Mouse (Mus musculus) limb, embryonic 12.5 days (tissue): ENCODE measurements around the gene Hoxa13. TPM values are rescaled to one million over a fixed set of nuclear protein-coding genes. Genes with fewer than 3 reads are reported as not detected.
A peak's percentile ranks its signal among the peaks of the same experiment; 100 is the strongest.

Experiments used
- ATAC-seq: fragments of 200-750 bp; cut with Nextera tagmentation; 2 replicates; pipeline ENCODE4 v1.8.0; 2017; ENCODE audit warnings: low read depth, moderate TSS enrichment; ENCODE audit not compliant: insufficient number of reproducible peaks, insufficient read depth, low FRiP score, low TSS enrichment
- H3K27ac ChIP-seq: fragments of 300-500 bp; sonication (generic); 2 replicates; pipeline ENCODE4 v1.5.1; 2016; ENCODE audit warnings: mild to moderate bottlenecking, moderate library complexity
- H3K27me3 ChIP-seq: fragments of 300-500 bp; sonication (generic); 2 replicates; pipeline ENCODE4 v1.6.1; 2016; ENCODE audit warnings: mild to moderate bottlenecking, moderate library complexity
- H3K36me3 ChIP-seq: fragments of 300-500 bp; sonication (generic); 2 replicates; pipeline ENCODE4 v1.6.1; 2016; ENCODE audit warnings: mild to moderate bottlenecking, moderate library complexity
- H3K4me1 ChIP-seq: fragments of 300-500 bp; sonication (generic); replicated peaks from 2 replicates; pipeline ENCODE4 v1.6.1; 2016
- H3K4me2 ChIP-seq: fragments of 300-500 bp; sonication (generic); 2 replicates; pipeline ENCODE4 v1.6.1; 2016; ENCODE audit warnings: mild to moderate bottlenecking, moderate library complexity
- H3K4me3 ChIP-seq: fragments of 300-500 bp; sonication (generic); replicated peaks from 2 replicates; pipeline ENCODE4 v1.5.1; 2016; ENCODE audit warnings: mild to moderate bottlenecking
- H3K9ac ChIP-seq: fragments of 300-500 bp; sonication (generic); replicated peaks from 2 replicates; pipeline ENCODE4 v1.6.1; 2016; ENCODE audit warnings: mild to moderate bottlenecking, moderate library complexity
- H3K9me3 ChIP-seq: fragments of 300-500 bp; sonication (generic); 2 replicates; pipeline ENCODE4 v1.6.1; 2016; ENCODE audit warnings: mild to moderate bottlenecking, moderate library complexity
- WGBS: fragments of 180-500 bp; shearing (Covaris S2); methylation state at CpG from one replicate; pipeline ENCODE4 v1.1.7; 2016; 5-methylcytosine and 5-hydroxymethylcytosine counted together
- polyA plus RNA-seq: library from polyadenylated mRNA; unstranded; fragments of >200 nt; fragmentation: Nextera tagmentation; extraction: Ambion mirVana; gene quantifications from 2 replicates; pipeline ENCODE4 v1.2.1, GENCODE M21; 2016

The Hoxa13 gene
- polyA plus RNA-seq, 1 experiment from 2014 or later, result 34.1 TPM

- peaks cover 7% of the 10 kb centered on the region for H3K4me1 ChIP-seq
- no peaks in the 10 kb centered on the region for H3K9me3 ChIP-seq
- WGBS, result under 1% methylated on average over 26 of the region's 26 CpGs
- peak overlapping the region; percentile 96 for H3K4me2 ChIP-seq
- peak; percentile 27 for ATAC-seq
- peak overlapping the region; percentile 99 for H3K27ac ChIP-seq
- H3K4me3 ChIP-seq, result peak overlapping the region; percentile 89
- peaks cover 34% of the 10 kb centered on the region for H3K36me3 ChIP-seq
- H3K9ac ChIP-seq, result peak overlapping the region; percentile 100
- no peaks in the 10 kb centered on the region for H3K27me3 ChIP-seq
Measured at GRCm38 (mm10) chr6:52226569-52227257, 34.0 kb downstream of the Hoxa13 start.

- Histone ChIP-seq H3K9me3 (no peaks in the 10 kb centered on the region), H3K4me3 (peak overlapping the region; percentile 89), H3K9ac (peak overlapping the region; percentile 100), H3K27ac (peak overlapping the region; percentile 99), H3K36me3 (peaks cover 32% of the 10 kb centered on the region), H3K4me1 (peaks cover 13% of the 10 kb centered on the region), H3K4me2 (peak overlapping the region; percentile 96), H3K27me3 (no peaks in the 10 kb centered on the region)
- WGBS, result under 1% methylated on average over 66 of the region's 69 CpGs
- ATAC-seq, result peak; percentile 64
Measured at GRCm38 (mm10) chr6:52225612-52226568, 34.8 kb downstream of the Hoxa13 start.

- ATAC-seq, result no peak
- peak overlapping the region; percentile 99 for H3K27ac ChIP-seq
- H3K4me1 ChIP-seq, result peaks cover 21% of the 10 kb centered on the region
- WGBS, result under 1% methylated on average over 36 of the region's 36 CpGs
- H3K36me3 ChIP-seq, result peaks cover 27% of the 10 kb centered on the region
- H3K4me3 ChIP-seq, result peak overlapping the region; percentile 89
- H3K9ac ChIP-seq, result peak overlapping the region; percentile 100
- peak overlapping the region; percentile 96 for H3K4me2 ChIP-seq
- H3K9me3 ChIP-seq, result no peaks in the 10 kb centered on the region
- H3K27me3 ChIP-seq, result no peaks in the 10 kb centered on the region
Measured at GRCm38 (mm10) chr6:52224895-52225611, 35.6 kb downstream of the Hoxa13 start.

GRCm38 (mm10) chr6:52223939-52224760 is 36.5 kb downstream of the Hoxa13 start:
- Histone ChIP-seq H3K27ac (peak overlapping the region; percentile 99), H3K36me3 (peaks cover 20% of the 10 kb centered on the region), H3K9me3 (no peaks in the 10 kb centered on the region), H3K4me3 (peak overlapping the region; percentile 89), H3K9ac (peak overlapping the region; percentile 100), H3K27me3 (no peaks in the 10 kb centered on the region), H3K4me1 (peaks cover 29% of the 10 kb centered on the region), H3K4me2 (peak overlapping the region; percentile 96)
- no peak for ATAC-seq
- under 1% methylated on average over 24 of the region's 24 CpGs for WGBS

DNA sequence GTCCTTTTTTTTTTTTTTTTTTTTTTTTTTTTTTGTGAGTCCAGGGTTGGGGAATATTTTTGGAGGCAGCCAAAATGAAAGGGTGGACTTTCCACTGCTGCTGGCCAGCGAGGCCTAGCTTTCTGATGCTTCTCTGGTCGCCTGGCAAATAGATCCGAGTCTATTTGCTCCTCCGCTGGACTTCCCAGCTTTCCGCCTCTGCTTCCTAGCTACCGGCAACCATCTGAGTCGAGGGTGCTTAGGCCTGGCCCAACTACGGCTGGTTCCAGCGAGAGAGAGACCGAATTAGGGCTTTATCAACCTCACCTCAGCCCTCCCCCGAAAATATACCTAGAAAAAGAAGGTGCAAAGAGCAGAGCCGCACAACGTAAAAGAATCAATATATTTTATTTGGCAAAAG is 38.0 kb downstream of the Hoxa13 start:
- Histone ChIP-seq H3K27ac (peak overlapping the region; percentile 99), H3K36me3 (peaks cover 14% of the 10 kb centered on the region), H3K4me1 (peaks cover 44% of the 10 kb centered on the region), H3K4me3 (peak overlapping the region; percentile 89), H3K9ac (peak overlapping the region; percentile 100), H3K27me3 (no peaks in the 10 kb centered on the region; the same call in 1 of the 2 replicates), H3K9me3 (no peaks in the 10 kb centered on the region), H3K4me2 (peak overlapping the region; percentile 96)
- no peak for ATAC-seq
- WGBS, result 2% methylated on average over 13 of the region's 13 CpGs

GRCm38 (mm10) chr6:52221993-52222685 is 38.5 kb downstream of the Hoxa13 start:
- H3K27me3 ChIP-seq, result no peaks in the 10 kb centered on the region; the same call in 1 of the 2 replicates
- peak; percentile 34 for ATAC-seq
- H3K4me3 ChIP-seq, result peak overlapping the region; percentile 89

DNA sequence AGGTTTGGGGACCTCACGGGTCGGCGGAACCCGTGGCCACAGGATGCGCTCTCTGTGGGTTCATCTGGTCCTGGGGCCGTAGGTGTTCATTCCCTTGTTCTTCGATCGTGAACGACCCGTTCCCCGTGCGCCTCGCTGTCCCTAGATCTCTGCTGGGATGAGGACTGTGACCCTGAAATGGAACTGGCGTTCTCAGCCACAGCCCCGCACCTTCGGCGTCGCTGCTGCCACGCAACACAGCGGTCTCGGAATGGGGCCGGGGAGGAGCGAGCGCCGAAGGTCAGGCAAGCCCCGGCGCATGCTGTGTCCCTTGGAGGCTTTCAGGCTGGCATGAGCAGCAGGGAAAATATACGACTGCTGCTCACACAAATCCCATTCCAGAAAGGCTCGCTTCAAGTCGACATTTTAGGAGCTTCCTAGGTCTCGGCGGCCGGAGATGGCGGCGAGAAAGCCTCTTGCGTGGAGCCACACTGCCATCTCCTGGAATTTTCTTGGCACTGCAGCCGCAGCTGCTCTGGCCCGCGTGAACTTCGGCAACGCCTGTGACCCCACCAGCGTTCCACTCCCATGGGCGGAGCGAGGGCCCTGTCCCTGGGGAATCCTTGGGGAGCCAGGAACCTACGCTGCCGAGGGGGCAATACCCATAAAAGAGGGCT is 39.2 kb downstream of the Hoxa13 start, which contains the start of gene Hoxa7:
TSS of gene Hoxa7 (minus strand) at position 518 of the 656 bp plus-strand sequence.
- peak within 1 kb of the TSS; percentile 89 for H3K4me3 ChIP-seq
- peaks cover 14% of the 10 kb centered on the region for H3K36me3 ChIP-seq
- H3K27me3 ChIP-seq, result no peaks in the 10 kb centered on the region; the same call in 1 of the 2 replicates
- H3K4me2 ChIP-seq, result peak within 1 kb of the TSS; percentile 96
- H3K9ac ChIP-seq, result peak within 1 kb of the TSS; percentile 100
- peak within 1 kb of the TSS; percentile 99 for H3K27ac ChIP-seq
- under 1% methylated on average over 46 of the region's 46 CpGs for WGBS
- peaks cover 40% of the 10 kb centered on the region for H3K4me1 ChIP-seq
- ATAC-seq, result peak; percentile 38
- no peaks in the 10 kb centered on the region for H3K9me3 ChIP-seq

More at GRCm38 (mm10) chr6:52221993-52222685, 38.5 kb downstream of the Hoxa13 start:
- peaks cover 45% of the 10 kb centered on the region for H3K4me1 ChIP-seq
- H3K9me3 ChIP-seq, result no peaks in the 10 kb centered on the region
- H3K36me3 ChIP-seq, result peaks cover 14% of the 10 kb centered on the region
- H3K27ac ChIP-seq, result peak overlapping the region; percentile 99
- under 1% methylated on average over 21 of the region's 21 CpGs for WGBS
- peak overlapping the region; percentile 100 for H3K9ac ChIP-seq
- H3K4me2 ChIP-seq, result peak overlapping the region; percentile 96

DNA sequence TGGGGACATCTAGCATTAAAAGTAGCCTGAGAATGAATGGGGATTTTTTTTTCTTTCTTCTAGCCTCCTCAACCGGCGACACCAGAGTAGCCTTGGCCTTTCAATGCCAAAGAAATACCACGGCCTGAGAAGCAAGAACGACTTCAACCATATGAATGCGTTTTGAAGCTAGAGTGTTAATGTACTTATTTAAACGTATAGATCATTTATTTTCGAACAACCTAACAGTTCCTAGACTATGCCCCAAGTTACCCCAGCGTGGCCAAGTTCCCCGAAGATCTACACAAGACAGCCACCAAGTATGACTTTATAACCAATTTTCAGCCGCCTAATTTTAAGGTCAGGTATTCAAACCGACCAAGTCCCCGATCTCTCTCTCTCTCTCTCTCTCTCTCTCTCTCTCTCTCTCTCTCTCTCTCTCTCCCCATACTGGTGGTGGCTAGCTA is 39.8 kb downstream of the Hoxa13 start:
- Histone ChIP-seq H3K27ac (peak overlapping the region; percentile 99), H3K4me1 (peaks cover 45% of the 10 kb centered on the region)
- WGBS, result 2% methylated on average over 12 of the region's 12 CpGs

More for the DNA sequence above, 39.8 kb downstream of the Hoxa13 start:
- Histone ChIP-seq H3K4me3 (peak overlapping the region; percentile 89), H3K4me2 (peak overlapping the region; percentile 96), H3K36me3 (peaks cover 14% of the 10 kb centered on the region), H3K9me3 (no peaks in the 10 kb centered on the region), H3K27me3 (no peaks in the 10 kb centered on the region; the same call in 1 of the 2 replicates), H3K9ac (peak overlapping the region; percentile 100)
- ATAC-seq, result no peak
